Mouse (Mus musculus): Measurements from ENCODE around the gene A930018P22Rik. TPM values are rescaled to one million over a fixed set of nuclear protein-coding genes. Genes with fewer than 3 reads are reported as not detected.
A peak's percentile ranks its signal among the peaks of the same experiment; 100 is the strongest.
"Not testable (repeated sequence)": the region's sequence is repeated elsewhere in the genome, so short reads cannot be mapped to it uniquely, and the experiment has no call there.

A930018P22Rik gene
- 1 to 10 TPM; 2.2 to 2.7 TPM for total RNA-seq (2021)
- long read RNA-seq, experiment 1, partial matches to known transcripts, result 0 of 2 reads
- long read RNA-seq, experiment 1, other reads (novel, unspliced or antisense), result 0 of 2 reads
- long read RNA-seq, experiment 2, result 0 reads

DNA sequence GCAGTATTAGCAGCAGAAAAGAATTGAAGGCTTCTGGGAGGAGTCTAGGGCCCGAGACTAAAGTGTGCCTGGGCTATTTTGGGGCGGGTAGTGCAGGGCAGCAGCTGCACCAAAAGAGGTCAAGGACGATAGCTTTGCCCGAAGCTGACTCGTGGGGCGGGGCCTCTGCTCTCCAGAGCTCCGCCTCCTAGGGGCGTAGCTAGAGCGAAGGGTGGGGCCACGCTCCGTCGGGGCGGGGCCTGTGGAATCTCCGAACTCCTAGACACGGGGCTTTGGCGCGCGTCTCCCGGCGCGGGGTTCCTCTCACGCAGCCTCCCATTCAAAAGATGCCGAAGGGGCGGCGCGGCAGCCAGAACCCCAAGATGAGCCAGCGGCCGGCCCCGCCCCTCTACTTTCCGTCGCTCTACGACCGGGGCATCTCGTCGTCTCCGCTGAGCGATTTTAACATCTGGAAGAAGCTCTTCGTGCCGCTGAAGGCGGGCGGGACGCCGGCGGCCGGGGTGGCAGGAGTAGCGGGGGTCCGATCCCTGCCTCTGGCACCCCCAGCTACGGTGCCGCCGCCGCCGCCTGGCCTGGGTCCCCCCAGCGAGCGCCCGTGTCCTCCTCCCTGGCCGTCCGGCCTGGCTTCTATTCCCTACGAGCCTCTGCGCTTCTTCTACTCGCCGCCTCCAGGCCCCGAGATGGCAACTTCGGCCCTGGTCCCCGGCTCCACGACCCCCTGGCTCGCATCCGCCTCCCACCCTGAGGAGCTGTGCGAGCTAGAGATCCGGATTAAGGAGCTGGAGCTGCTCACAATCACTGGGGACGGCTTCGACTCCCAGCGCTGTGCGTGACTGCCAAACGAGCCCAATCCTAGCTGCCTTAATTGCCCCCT, at the start of gene A930018P22Rik:
TSS of gene A930018P22Rik (plus strand) at position 265 of the 874 bp plus-strand sequence.
- DNase-seq, result peak; percentile 92

DNA sequence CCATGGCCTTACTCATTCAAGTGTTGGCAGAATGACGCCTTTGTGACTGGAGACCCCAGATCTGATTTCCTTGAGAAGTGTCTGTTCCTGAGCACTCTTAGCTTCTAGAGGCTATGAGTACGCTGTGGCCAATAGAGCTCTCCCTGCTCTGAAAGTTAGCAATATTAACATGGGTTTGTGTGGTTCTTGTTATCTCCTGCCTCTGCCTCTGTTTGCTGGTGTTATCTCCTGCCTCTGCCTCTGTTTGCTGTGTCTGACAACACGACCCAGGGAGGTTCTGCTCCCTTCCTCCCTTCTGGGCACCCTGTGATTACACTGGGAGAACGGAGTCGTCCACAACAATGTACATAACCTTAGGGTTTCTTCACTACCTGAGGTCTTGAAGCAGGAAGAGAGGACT, 44.3 kb upstream of the A930018P22Rik start:
- not testable (repeated sequence) for DNase-seq

DNA sequence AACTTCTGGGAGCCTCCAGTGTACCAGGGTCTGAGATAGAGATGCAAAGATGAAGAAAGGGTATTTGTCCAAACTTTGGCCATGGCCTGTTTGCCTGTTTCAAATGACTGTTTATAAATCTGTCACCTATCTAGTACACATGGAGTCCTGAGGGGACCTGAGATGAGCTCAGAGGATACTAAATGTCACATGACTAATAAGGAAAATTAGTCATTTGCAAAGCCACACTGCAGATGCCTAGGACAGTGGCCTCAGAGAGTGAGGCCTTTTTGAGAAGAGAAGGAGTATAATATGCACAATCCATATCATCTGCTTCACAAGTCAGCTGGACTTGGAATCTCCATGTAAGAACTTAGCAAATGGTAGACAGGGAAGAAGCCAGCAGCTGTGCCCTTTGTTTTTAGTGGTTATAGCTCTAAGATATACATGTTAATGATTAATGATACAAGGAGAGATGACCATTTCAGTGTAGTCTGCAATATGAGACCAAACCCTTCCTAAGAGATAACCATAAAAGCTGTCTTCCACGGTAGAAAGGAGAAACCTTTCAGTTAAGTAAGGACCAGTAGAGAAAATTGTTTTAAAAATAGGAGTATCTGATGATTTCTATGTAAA, 41.0 kb upstream of the A930018P22Rik start:
- DNase-seq, result not testable (repeated sequence)

DNA sequence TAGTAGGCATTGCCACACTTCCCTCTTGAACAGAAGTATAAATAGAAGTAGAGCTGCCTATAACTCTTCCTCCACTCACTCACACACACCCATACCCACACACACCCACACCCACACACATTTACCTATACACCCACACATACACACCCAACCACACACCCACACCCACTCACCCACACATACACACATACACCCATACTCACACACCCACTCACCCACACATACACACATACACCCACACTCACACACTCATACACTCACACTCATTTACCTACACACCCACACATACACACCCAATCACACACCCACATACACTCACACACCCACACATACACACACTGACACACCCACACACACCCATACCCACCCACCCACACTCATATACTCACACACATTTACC, 40.1 kb upstream of the A930018P22Rik start:
- no peak for DNase-seq

DNA sequence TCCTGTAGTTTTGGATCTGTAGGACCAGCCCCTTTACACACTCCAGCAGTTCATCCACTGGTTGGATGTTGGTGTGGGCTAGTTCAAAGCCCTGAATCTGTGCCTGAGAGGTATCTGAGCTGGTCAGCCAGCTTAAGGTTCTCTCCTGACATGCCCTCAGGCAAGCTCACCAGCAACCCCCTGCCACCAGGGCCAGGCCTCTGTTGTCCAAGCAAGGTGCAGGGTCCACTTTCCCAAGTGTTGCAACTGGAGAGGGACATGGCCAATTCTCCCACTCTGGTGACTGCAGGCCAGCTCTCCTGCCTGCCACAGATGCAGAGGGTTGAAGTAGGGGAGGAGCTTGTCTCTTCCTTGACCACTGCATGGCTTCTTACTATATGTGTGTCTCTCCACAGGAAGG, 38.5 kb upstream of the A930018P22Rik start:
- not testable (repeated sequence) for DNase-seq

DNA sequence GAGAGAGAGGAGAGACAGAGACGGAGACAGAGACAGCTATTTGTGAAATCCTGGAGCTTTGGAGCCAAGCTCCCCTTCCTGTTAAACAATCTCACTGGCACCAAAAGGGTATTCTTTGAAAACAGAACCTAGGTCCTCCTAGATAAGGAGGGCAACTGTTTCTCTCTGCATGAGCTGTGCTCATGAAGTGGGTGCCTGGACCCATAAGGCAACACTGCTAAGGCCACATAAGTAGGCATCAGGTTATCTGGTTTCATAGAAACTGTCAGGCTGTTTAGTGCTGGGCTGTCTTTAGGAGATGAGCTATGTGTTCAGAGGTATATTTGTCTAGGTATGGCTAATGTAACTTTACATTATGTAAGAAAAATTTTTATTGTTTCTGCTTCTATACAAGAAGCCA, 35.0 kb upstream of the A930018P22Rik start:
- not testable (repeated sequence) for DNase-seq

- no peak for DNase-seq
These were observed 29.3 kb upstream of the A930018P22Rik start for GRCm38 (mm10) chr2:104093305-104093704.

- peak; percentile 65 for DNase-seq
These were observed 26.8 kb upstream of the A930018P22Rik start, which contains the start of gene Cd59a for GRCm38 (mm10) chr2:104095741-104096213. Gene Cd59a, plus strand, starts transcription at chr2:104095801.

DNA sequence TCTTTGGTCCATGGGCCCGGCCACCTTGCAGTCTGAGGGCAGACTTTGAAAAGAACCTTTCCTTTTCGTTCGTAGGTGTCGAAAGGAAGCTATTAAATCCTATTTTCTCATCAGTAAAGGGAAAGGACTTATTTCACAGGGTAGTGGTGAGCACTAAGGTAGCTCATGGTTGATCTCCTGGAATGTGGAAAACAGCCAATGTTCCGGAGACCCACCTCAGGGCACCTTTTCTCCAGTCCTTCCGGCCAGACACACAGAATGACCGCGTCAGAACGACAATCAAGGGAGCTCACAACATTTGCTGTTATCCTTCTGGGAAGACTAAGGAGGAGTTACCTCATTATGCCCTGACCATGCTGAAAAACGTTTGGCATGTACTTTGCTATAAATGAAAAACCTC, 26.3 kb upstream of the A930018P22Rik start:
- no peak for DNase-seq

- DNase-seq, result not testable (repeated sequence)
These were observed 25.8 kb upstream of the A930018P22Rik start for GRCm38 (mm10) chr2:104096796-104097195.

GRCm38 (mm10) chr2:104097396-104097795, 25.2 kb upstream of the A930018P22Rik start:
- DNase-seq, result not testable (repeated sequence)

GRCm38 (mm10) chr2:104098529-104099230, 23.9 kb upstream of the A930018P22Rik start:
- no peak for DNase-seq

- DNase-seq, result no peak
These were observed 23.4 kb upstream of the A930018P22Rik start for GRCm38 (mm10) chr2:104099231-104099585.

DNA sequence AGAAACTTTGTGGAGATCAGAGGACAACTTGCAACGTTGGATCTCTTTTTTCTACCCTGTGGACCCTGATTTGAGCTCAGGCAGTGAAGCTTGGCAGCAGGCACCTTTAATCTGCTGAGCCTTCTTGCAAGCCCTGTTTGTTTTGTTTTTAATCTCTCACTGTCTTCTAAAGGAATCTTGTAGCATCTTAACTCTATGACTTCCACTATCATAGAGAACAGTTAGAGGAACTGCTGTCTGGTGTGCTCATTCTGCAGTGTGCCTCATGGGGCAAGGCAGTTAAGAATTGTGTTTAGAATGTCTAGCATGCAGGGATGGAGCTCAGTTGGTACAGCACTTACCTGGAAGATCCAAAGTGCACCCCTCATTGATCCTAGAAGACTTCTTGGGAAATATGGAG, 22.6 kb upstream of the A930018P22Rik start:
- DNase-seq, result no peak

DNA sequence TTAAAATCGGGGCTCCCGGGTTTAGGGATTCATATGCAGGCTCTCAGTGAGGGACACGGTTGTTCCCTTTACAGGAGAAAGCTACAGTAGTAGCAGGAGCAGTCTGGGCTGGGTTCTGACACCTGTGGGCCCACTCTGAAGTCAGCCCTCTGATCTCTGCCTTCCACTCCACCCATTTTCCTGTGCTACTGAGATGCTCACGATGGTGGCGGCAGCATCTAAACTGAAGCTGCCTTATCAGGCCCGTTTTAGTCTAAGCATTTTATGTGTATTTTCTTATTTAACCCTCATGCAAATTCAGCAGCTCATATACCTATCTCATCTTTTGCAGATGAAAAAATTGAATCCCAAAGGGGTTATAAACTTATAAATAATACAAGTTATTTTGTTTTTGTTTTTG, 17.8 kb upstream of the A930018P22Rik start:
- DNase-seq, result no peak

GRCm38 (mm10) chr2:104109021-104109420, 13.5 kb upstream of the A930018P22Rik start:
- DNase-seq, result not testable (repeated sequence)

GRCm38 (mm10) chr2:104109528-104109927, 13.0 kb upstream of the A930018P22Rik start:
- no peak for DNase-seq

DNA sequence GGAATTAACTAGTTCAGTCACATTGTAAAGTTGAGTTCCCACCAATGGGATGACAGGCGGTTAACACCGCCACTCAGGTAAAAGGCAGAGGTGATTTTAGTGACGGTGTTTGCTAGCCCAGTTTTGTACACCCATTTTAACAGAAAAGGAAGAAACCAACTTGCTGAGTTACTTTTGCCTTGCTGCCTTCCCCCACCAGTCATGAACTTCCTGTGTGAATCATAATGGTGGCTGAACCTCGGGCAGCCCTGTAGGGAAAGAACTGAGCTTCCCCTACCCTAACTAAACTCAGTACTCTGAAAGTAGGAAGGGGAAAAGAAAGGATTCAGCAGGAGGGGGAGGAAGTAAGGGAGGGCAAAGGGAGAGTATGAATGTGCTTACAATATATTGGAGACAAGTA, 12.5 kb upstream of the A930018P22Rik start:
- no peak for DNase-seq

GRCm38 (mm10) chr2:104111170-104111797, 11.3 kb upstream of the A930018P22Rik start:
- DNase-seq, result not testable (repeated sequence)

GRCm38 (mm10) chr2:104113563-104113962, 9.0 kb upstream of the A930018P22Rik start:
- DNase-seq, result not testable (repeated sequence)

DNA sequence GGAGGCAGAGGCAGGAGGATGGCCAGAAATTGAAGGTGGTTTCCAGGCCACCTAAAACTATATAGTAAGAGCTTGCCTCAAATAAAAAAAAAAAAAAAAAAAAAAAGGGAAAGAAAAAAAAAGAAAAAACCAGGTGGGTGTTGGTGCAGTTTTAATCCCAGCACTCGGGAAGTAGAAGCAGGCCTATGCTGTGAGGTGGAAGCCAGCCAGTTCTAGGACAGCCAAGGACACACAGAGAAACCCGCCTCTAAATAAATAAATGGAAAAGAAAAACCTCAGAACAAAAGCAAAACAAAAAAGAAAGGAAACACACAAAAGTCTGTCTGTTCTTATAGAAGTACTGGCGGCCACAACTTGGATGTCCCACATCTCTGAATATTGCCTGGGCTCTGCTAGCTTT, 7.7 kb upstream of the A930018P22Rik start:
- no peak for DNase-seq

DNA sequence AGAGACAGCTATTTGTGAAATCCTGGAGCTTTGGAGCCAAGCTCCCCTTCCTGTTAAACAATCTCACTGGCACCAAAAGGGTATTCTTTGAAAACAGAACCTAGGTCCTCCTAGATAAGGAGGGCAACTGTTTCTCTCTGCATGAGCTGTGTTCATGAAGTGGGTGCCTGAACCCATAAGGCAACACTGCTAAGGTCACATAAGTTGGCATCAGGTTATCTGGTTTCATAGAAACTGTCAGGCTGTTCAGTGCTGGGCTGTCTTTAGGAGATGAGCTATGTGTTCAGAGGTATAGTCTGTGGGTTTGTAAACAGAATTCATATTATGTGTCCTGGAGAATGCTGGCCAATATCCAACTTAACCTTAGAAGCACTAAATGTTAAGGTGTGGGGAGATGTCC, 5.4 kb upstream of the A930018P22Rik start:
- not testable (repeated sequence) for DNase-seq

Data from gastrocnemius, postnatal 10 days (tissue).